Mouse (Mus musculus): ENCODE data around the gene Tubb2b.

DNA sequence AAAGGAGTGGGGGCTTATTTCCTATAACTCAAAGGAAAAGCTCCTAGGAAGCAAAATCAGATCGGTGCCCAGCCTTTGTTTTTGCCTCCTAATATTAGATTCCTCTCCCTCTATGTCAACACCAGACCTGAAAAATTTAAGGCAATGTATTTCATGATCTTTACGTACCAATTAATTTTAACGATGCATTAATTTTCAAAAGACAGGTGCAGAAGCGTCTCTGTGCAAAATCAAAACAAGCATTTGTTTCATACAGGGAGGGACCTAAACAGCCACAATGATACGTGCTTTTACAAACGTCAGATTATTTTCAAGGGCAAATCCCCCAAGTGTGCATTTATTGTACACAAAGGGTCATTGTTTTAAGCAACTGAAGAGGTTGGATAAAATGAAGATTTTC lies 2.6 kb upstream of the Tubb2b start:
- TF ChIP-seq POLR2A (IDR thresholded peaks at IDR 0.05; ENCODE audit: control insufficient read depth, low read depth, low read length) (no peak), CTCF (IDR thresholded peaks at IDR 0.05; ENCODE audit: control insufficient read depth, insufficient read depth, insufficient replicate concordance, low read depth, low read length) (no peak)
